Mouse (Mus musculus): ENCODE results near the gene Nat9. TPM values are rescaled to one million over a fixed set of nuclear protein-coding genes. Genes with fewer than 3 reads are reported as not detected.

Gene Nat9
- polyA plus RNA-seq, 1 experiment from 2014 or later: 41.6 TPM

- Histone ChIP-seq H3K27ac (replicated peaks) (no peak overlapping the region), H3K9ac (no peak overlapping the region), H3K9me3 (replicated peaks) (no peaks in the 10 kb centered on the region), H3K4me2 (replicated peaks) (no peak overlapping the region), H3K4me3 (replicated peaks) (no peak overlapping the region), H3K36me3 (no peaks in the 10 kb centered on the region), H3K27me3 (peaks cover 8% of the 10 kb centered on the region; the same call in 1 of the 2 replicates), H3K4me1 (peaks cover 24% of the 10 kb centered on the region)
- WGBS: 49% methylated on average over 14 of the region's 14 CpGs
- no peak for ATAC-seq (ENCODE audit: insufficient number of reproducible peaks, low FRiP score, low TSS enrichment, low read depth)
Measured at GRCm38 (mm10) chr11:115226811-115227491, 39.3 kb upstream of the Nat9 start.

GRCm38 (mm10) chr11:115225301-115225700 lies 37.6 kb upstream of the Nat9 start:
- Histone ChIP-seq H3K4me1 (peaks cover 18% of the 10 kb centered on the region), H3K27ac (replicated peaks) (no peak overlapping the region), H3K9me3 (replicated peaks) (no peaks in the 10 kb centered on the region), H3K27me3 (peaks cover 8% of the 10 kb centered on the region; the same call in 1 of the 2 replicates), H3K36me3 (no peaks in the 10 kb centered on the region), H3K9ac (no peak overlapping the region), H3K4me3 (replicated peaks) (no peak overlapping the region), H3K4me2 (replicated peaks) (no peak overlapping the region)
- 71% methylated on average over 6 of the region's 6 CpGs for WGBS
- ATAC-seq (ENCODE audit: insufficient number of reproducible peaks, low FRiP score, low TSS enrichment, low read depth): no peak

GRCm38 (mm10) chr11:115224889-115225288 lies 37.2 kb upstream of the Nat9 start:
- 49% methylated on average over 8 of the region's 8 CpGs for WGBS
- Histone ChIP-seq H3K4me3 (replicated peaks) (no peak overlapping the region), H3K4me1 (peaks cover 18% of the 10 kb centered on the region), H3K9ac (no peak overlapping the region), H3K36me3 (no peaks in the 10 kb centered on the region), H3K27ac (replicated peaks) (no peak overlapping the region), H3K9me3 (replicated peaks) (no peaks in the 10 kb centered on the region), H3K27me3 (peaks cover 8% of the 10 kb centered on the region; the same call in 1 of the 2 replicates), H3K4me2 (replicated peaks) (no peak overlapping the region)
- no peak for ATAC-seq (ENCODE audit: insufficient number of reproducible peaks, low FRiP score, low TSS enrichment, low read depth)

- H3K36me3 ChIP-seq: no peaks in the 10 kb centered on the region
- WGBS: 68% methylated on average over 6 of the region's 6 CpGs
- no peaks in the 10 kb centered on the region for H3K9me3 ChIP-seq (replicated peaks)
- no peak overlapping the region for H3K4me2 ChIP-seq (replicated peaks)
- no peak overlapping the region for H3K4me3 ChIP-seq (replicated peaks)
- H3K27me3 ChIP-seq: peaks cover 3% of the 10 kb centered on the region; the same call in 1 of the 2 replicates
- H3K4me1 ChIP-seq: peaks cover 25% of the 10 kb centered on the region
- no peak for ATAC-seq (ENCODE audit: insufficient number of reproducible peaks, low FRiP score, low TSS enrichment, low read depth)
- no peak overlapping the region for H3K9ac ChIP-seq
- H3K27ac ChIP-seq (replicated peaks): no peak overlapping the region
Measured at GRCm38 (mm10) chr11:115223877-115224276, 36.2 kb upstream of the Nat9 start.

GRCm38 (mm10) chr11:115223451-115223850 lies 35.8 kb upstream of the Nat9 start:
- WGBS: 66% methylated on average over 11 of the region's 11 CpGs

GRCm38 (mm10) chr11:115222570-115222969 lies 34.9 kb upstream of the Nat9 start:
- ATAC-seq (ENCODE audit: insufficient number of reproducible peaks, low FRiP score, low TSS enrichment, low read depth): no peak

More at GRCm38 (mm10) chr11:115223451-115223850, 35.8 kb upstream of the Nat9 start:
- Histone ChIP-seq H3K4me2 (replicated peaks) (no peak overlapping the region), H3K9ac (no peak overlapping the region), H3K9me3 (replicated peaks) (no peaks in the 10 kb centered on the region), H3K27ac (replicated peaks) (no peak overlapping the region), H3K4me3 (replicated peaks) (no peak overlapping the region), H3K27me3 (peaks cover 2% of the 10 kb centered on the region; the same call in 1 of the 2 replicates), H3K36me3 (no peaks in the 10 kb centered on the region), H3K4me1 (peaks cover 28% of the 10 kb centered on the region)
- no peak for ATAC-seq (ENCODE audit: insufficient number of reproducible peaks, low FRiP score, low TSS enrichment, low read depth)

GRCm38 (mm10) chr11:115222077-115222476 lies 34.4 kb upstream of the Nat9 start:
- Histone ChIP-seq H3K27me3 (no peaks in the 10 kb centered on the region; the same call in 1 of the 2 replicates), H3K9ac (no peak overlapping the region), H3K9me3 (replicated peaks) (no peaks in the 10 kb centered on the region), H3K27ac (replicated peaks) (no peak overlapping the region), H3K4me2 (replicated peaks) (no peak overlapping the region), H3K4me1 (peaks cover 39% of the 10 kb centered on the region), H3K36me3 (no peaks in the 10 kb centered on the region), H3K4me3 (replicated peaks) (no peak overlapping the region)
- no peak for ATAC-seq (ENCODE audit: insufficient number of reproducible peaks, low FRiP score, low TSS enrichment, low read depth)
- 31% methylated on average over 12 of the region's 12 CpGs for WGBS

More at GRCm38 (mm10) chr11:115222570-115222969, 34.9 kb upstream of the Nat9 start:
- H3K27me3 ChIP-seq: no peaks in the 10 kb centered on the region; the same call in 1 of the 2 replicates
- peaks cover 37% of the 10 kb centered on the region for H3K4me1 ChIP-seq
- no peak overlapping the region for H3K4me2 ChIP-seq (replicated peaks)
- no peak overlapping the region for H3K9ac ChIP-seq
- H3K36me3 ChIP-seq: no peaks in the 10 kb centered on the region
- no peak overlapping the region for H3K4me3 ChIP-seq (replicated peaks)
- no peak overlapping the region for H3K27ac ChIP-seq (replicated peaks)
- H3K9me3 ChIP-seq (replicated peaks): no peaks in the 10 kb centered on the region
- 20% methylated on average over 5 of the region's 5 CpGs for WGBS

- Histone ChIP-seq H3K9ac (no peak overlapping the region), H3K9me3 (replicated peaks) (no peaks in the 10 kb centered on the region), H3K4me3 (replicated peaks) (no peak overlapping the region), H3K4me2 (replicated peaks) (no peak overlapping the region), H3K4me1 (peaks cover 35% of the 10 kb centered on the region), H3K27me3 (no peaks in the 10 kb centered on the region; the same call in 1 of the 2 replicates), H3K36me3 (no peaks in the 10 kb centered on the region), H3K27ac (replicated peaks) (no peak overlapping the region)
- ATAC-seq (ENCODE audit: insufficient number of reproducible peaks, low FRiP score, low TSS enrichment, low read depth): no peak
- 86% methylated on average over 10 of the region's 10 CpGs for WGBS
Measured at GRCm38 (mm10) chr11:115219685-115220084, 32.0 kb upstream of the Nat9 start.

- Histone ChIP-seq H3K4me1 (peaks cover 35% of the 10 kb centered on the region), H3K36me3 (no peaks in the 10 kb centered on the region), H3K9me3 (replicated peaks) (no peaks in the 10 kb centered on the region), H3K4me2 (replicated peaks) (no peak overlapping the region), H3K27me3 (no peaks in the 10 kb centered on the region; the same call in 1 of the 2 replicates), H3K27ac (replicated peaks) (no peak overlapping the region), H3K9ac (no peak overlapping the region), H3K4me3 (replicated peaks) (no peak overlapping the region)
- 53% methylated on average over 9 of the region's 9 CpGs for WGBS
- ATAC-seq (ENCODE audit: insufficient number of reproducible peaks, low FRiP score, low TSS enrichment, low read depth): no peak
Measured at GRCm38 (mm10) chr11:115219263-115219662, 31.6 kb upstream of the Nat9 start.

GRCm38 (mm10) chr11:115217439-115218410 lies 30.1 kb upstream of the Nat9 start:
- ATAC-seq (ENCODE audit: insufficient number of reproducible peaks, low FRiP score, low TSS enrichment, low read depth): no peak
- Histone ChIP-seq H3K4me1 (peaks cover 34% of the 10 kb centered on the region), H3K4me3 (replicated peaks) (no peak overlapping the region), H3K36me3 (no peaks in the 10 kb centered on the region), H3K9me3 (replicated peaks) (no peaks in the 10 kb centered on the region), H3K27me3 (no peaks in the 10 kb centered on the region), H3K4me2 (replicated peaks) (no peak overlapping the region), H3K27ac (replicated peaks) (no peak overlapping the region), H3K9ac (no peak overlapping the region)
- WGBS: 40% methylated on average over 18 of the region's 18 CpGs

GRCm38 (mm10) chr11:115215123-115215522 lies 27.5 kb upstream of the Nat9 start:
- ATAC-seq (ENCODE audit: insufficient number of reproducible peaks, low FRiP score, low TSS enrichment, low read depth): no peak
- H3K4me2 ChIP-seq (replicated peaks): no peak overlapping the region
- WGBS: 50% methylated on average over 5 of the region's 5 CpGs

More at GRCm38 (mm10) chr11:115215123-115215522, 27.5 kb upstream of the Nat9 start:
- Histone ChIP-seq H3K27me3 (no peaks in the 10 kb centered on the region), H3K4me1 (peaks cover 30% of the 10 kb centered on the region), H3K9me3 (replicated peaks) (no peaks in the 10 kb centered on the region), H3K4me3 (replicated peaks) (no peak overlapping the region), H3K9ac (no peak overlapping the region), H3K27ac (replicated peaks) (no peak overlapping the region), H3K36me3 (0 out of 2 replicates have a peak, but pooled peaks cover 3% of the 10 kb centered on the region)

Data from embryonic facial prominence, embryonic 15.5 days (tissue).